Mouse (Mus musculus) layer of hippocampus, postnatal 36 days (tissue): Measurements from ENCODE around the gene Pold4. TPM values are rescaled to one million over a fixed set of nuclear protein-coding genes. Genes with fewer than 3 reads are reported as not detected.

Source experiments
- DNase-seq, 2 experiments: peaks; one replicate each; pipeline ENCODE4 v3.0.0; 2022
- total RNA-seq, 2 experiments: library from RNA; stranded (reverse); gene quantifications; 2 replicates each; pipeline ENCODE4 v1.2.3; 2021

Pold4 gene
- 10 to 100 TPM; 12.4 to 16.6 TPM for total RNA-seq

- peak; percentile 94 for DNase-seq
Measured at GRCm38 (mm10) chr19:4231253-4232185, at the start of gene Pold4. TSS of gene Pold4 (plus strand) at chr19:4231899.

GRCm38 (mm10) chr19:4183689-4184088 lies 48.0 kb upstream of the Pold4 start:
- no peak for DNase-seq

- DNase-seq = no peak
Measured at GRCm38 (mm10) chr19:4184976-4185975, 46.4 kb upstream of the Pold4 start.

- no peak for DNase-seq
Measured at GRCm38 (mm10) chr19:4187303-4187702, 44.4 kb upstream of the Pold4 start.

GRCm38 (mm10) chr19:4189051-4189620 lies 42.6 kb upstream of the Pold4 start:
- DNase-seq = no peak

DNA sequence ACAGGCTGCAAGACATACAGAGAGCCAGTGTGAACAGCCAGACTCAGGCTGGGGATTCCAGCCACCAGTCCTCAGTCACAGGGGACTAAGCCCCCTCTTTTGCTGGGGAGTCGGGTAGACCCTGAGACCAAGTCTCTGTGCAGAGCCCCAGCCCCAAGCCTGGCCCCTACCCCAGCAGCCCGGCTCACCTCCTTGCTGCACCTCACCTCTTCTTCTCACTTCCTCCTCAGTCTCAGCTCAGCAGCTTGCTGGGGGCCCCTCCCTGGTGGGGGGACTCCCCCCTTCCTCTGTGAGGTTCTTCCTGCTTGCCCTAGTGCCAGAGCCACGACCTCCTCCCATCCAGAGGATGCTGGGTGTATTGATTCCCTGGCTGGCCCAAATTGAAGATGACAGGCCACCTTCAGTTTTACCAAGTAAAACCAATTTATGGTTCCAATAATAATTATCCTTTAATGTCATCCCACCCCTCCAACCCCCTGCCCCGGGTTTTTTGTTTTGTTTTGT lies 40.8 kb upstream of the Pold4 start, which contains the start of gene Tbc1d10c:
Gene Tbc1d10c (minus strand): TSS at position 454 of the 504 bp plus-strand sequence.
- DNase-seq = no peak

- peak; percentile 91 for DNase-seq
Measured at GRCm38 (mm10) chr19:4191528-4192250, 40.0 kb upstream of the Pold4 start, which contains the start of gene Ppp1ca. TSS of gene Ppp1ca (plus strand) at chr19:4192065.

DNA sequence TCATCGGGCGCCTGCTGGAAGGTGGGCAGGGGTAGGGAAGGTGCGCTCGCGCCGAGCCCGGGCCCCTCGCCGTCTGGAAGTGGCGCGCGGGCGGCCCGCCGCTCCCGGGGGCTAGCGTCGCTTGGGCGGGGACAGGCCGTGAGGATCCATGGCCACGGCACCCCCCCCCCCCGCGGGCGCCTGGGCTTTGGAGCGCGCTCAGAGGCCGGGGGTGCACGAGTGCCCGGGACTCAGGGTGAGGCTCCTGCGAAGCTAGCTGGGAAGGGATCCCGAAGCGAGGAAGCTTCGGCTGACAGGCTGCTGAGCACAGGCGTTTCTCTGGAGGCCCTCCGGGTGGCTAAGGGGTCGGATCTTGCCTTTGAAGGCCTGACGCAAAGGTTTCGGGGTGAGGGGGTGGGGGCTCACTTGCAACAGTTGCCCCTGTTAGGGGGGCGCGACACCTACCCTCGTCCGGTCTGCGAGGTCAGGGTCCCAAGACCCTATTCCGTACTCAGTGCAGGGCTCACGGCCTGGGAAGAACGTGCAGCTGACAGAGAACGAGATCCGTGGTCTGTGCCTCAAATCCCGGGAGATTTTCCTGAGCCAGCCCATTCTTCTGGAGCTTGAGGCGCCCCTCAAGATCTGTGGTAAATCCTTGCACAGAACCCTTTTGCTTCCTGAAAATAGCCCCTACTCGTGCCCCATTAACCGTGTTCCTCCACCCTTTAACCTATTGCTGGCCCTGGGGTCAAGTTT lies 39.3 kb upstream of the Pold4 start:
- no peak for DNase-seq

GRCm38 (mm10) chr19:4193129-4193528 lies 38.6 kb upstream of the Pold4 start:
- DNase-seq = no peak

GRCm38 (mm10) chr19:4194021-4194724 lies 37.5 kb upstream of the Pold4 start:
- no peak for DNase-seq

DNA sequence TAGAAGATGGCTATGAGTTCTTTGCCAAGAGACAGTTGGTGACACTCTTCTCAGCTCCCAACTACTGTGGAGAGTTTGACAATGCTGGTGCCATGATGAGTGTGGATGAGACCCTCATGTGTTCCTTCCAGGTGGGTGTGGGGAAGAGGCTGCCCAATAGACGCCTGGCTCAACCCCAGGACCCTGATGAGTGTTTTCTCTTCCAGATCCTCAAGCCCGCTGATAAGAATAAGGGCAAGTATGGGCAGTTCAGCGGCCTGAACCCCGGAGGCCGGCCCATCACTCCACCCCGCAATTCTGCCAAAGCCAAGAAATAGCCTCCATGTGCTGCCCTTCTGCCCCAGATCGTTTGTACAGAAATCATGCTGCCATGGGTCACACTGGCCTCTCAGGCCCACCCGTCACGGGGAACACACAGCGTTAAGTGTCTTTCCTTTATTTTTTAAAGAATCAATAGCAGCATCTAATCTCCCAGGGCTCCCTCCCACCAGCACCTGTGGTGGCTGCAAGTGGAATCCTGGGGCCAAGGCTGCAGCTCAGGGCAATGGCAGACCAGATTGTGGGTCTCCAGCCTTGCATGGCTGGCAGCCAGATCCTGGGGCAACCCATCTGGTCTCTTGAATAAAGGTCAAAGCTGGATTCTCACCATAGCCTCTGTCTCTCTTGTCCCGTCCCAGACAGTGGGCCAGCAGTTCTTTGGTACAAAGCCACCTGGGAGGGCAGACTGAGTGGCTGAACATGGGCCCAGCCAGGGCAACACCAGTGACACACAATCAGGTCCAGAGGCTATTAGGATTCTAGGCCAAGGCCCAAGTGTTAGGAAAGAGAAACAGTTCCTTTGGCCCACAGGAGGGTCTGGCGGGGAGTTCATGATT lies 36.7 kb upstream of the Pold4 start:
- DNase-seq = no peak

DNA sequence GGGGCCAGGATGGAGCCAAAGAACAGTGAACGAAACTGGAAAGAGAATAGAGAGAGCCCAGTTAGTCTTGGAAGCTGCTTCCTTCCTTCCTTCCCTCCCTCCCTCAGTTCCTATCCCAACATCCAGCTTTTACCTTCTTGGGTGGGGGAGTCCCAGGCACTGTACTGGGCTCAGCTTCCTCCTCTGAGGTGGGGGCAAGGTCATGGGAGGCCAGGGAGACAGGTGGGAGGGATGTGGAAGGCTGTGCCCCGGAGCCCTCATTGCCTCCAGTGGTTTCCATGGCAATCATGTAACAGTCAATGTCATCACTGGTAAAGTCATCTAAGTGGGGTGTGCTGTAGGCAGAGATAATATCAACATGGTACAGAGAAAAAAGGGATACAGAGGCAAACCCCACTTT lies 35.7 kb upstream of the Pold4 start:
- DNase-seq = no peak

DNA sequence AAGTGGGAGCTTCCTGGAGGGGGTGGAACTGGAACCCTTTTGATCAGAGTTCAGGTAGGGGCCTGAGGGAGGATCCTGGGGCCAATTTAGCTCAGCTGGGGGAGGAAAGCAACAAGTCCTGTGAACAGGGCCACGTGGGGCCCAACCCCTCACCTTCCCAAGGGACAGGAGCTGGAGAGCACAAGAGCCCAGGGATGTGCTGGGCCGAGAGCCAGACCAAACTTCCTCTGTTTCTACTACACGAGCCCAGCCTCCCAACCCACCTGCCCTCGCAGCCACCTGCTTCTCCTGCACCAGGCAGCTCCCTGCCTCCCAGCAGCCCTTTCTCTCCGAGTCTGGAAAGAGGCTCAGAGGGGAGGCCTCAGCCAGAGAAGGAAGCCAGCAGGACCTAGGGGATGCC lies 35.2 kb upstream of the Pold4 start:
- DNase-seq = no peak

GRCm38 (mm10) chr19:4197180-4197579 lies 34.5 kb upstream of the Pold4 start:
- DNase-seq = no peak

DNA sequence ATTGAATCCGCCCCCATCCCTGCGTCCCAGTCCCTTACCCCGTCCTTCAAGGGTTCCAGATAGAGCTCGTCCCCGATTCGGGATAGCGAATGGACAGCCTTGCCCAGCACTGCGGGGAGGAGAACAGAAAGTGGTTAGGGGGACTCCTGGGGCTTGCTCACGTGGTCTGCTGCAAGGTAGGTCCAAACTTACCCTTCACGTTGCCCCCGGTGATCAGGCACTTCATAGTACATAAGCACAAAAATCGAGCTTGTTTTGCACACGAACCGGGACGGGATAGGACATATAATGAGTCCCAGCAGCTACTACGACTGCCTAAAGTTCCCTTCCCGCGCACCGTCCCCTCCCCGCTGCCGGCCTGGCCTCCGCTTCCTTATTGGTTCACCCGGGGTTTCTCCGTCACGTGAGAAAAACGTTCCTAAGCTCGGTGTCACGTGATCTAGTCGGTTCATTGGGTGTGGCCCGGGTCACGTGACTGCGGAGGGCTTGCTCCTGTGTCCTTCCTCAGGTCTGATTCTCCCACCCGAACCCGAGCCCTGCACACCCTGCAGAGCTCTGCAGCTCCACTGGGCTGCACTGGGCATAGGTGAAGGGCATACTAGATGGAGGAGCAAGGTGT lies 30.3 kb upstream of the Pold4 start, which contains the start of gene Rad9a:
Gene Rad9a (minus strand): TSS at position 372 of the 619 bp plus-strand sequence.
- peak; percentile 90 for DNase-seq

GRCm38 (mm10) chr19:4202149-4202548 lies 29.6 kb upstream of the Pold4 start:
- DNase-seq = no peak

DNA sequence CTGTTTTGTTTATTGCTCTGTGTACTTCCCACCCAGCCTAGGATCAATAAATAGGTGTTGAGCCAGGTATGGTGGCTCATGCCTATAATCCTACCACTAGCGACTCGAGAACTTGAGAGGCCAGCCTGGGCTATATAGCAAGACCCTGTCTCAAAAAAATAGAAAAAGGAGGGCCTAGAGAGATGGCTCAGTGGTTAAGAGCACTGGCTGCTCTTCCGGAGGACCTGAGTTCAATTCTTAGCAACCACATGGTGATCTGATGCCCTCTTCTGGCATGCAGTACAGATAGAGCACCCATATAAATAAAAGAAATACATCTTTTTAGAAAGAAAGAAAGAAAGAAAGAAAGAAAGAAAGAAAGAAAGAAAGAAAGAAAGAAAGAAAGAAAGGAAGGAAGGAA lies 28.6 kb upstream of the Pold4 start:
- no peak for DNase-seq

- DNase-seq = no peak
Measured at GRCm38 (mm10) chr19:4203604-4204326, 27.9 kb upstream of the Pold4 start.
